Mouse (Mus musculus) embryonic facial prominence, embryonic 11.5 days (tissue): Measurements from ENCODE around the gene Cct2. TPM values are rescaled to one million over a fixed set of nuclear protein-coding genes. Genes with fewer than 3 reads are reported as not detected.
"Not testable (repeated sequence)": the region's sequence is repeated elsewhere in the genome, so short reads cannot be mapped to it uniquely, and the experiment has no call there.

ENCODE experiments used
- ATAC-seq: fragments of 200-750 bp; cut with Nextera tagmentation; replicated peaks from 2 replicates; pipeline ENCODE4 v1.8.0; 2017; ENCODE audit warnings: low read depth; ENCODE audit not compliant: insufficient number of reproducible peaks, low FRiP score, low TSS enrichment
- DNase-seq: peaks from one replicate; pipeline ENCODE4 v3.0.0-alpha.2; 2015; ENCODE audit warnings: low spot score
- H3K27ac ChIP-seq: fragments of 300-500 bp; sonication (generic); replicated peaks from 2 replicates; pipeline ENCODE4 v1.5.1; 2014; ENCODE audit warnings: mild to moderate bottlenecking, low read depth, low read length, control low read depth
- H3K27me3 ChIP-seq: fragments of 300-500 bp; sonication (generic); 2 replicates; pipeline ENCODE4 v1.6.1; 2014; ENCODE audit warnings: mild to moderate bottlenecking, low read length, moderate library complexity, mixed read lengths; ENCODE audit not compliant: control insufficient read depth, insufficient read depth
- H3K36me3 ChIP-seq: fragments of 300-500 bp; sonication (generic); replicated peaks from 2 replicates; pipeline ENCODE4 v1.6.1; 2014; ENCODE audit warnings: low read depth, mild to moderate bottlenecking, low read length, moderate library complexity, mixed read lengths; ENCODE audit not compliant: control insufficient read depth, insufficient read depth
- H3K4me1 ChIP-seq: fragments of 300-500 bp; sonication (generic); 2 replicates; pipeline ENCODE4 v1.6.1; 2014; ENCODE audit warnings: low read length, mixed read lengths; ENCODE audit not compliant: control insufficient read depth, insufficient read depth
- H3K4me2 ChIP-seq: fragments of 300-500 bp; sonication (generic); 2 replicates; pipeline ENCODE4 v1.6.1; 2014; ENCODE audit warnings: low read depth, mild to moderate bottlenecking, control low read depth, low read length, moderate library complexity
- H3K4me3 ChIP-seq: fragments of 300-500 bp; sonication (generic); 2 replicates; pipeline ENCODE4 v1.5.1; 2014; ENCODE audit warnings: low read depth, low read length, control low read depth
- H3K9ac ChIP-seq: fragments of 300-500 bp; sonication (generic); replicated peaks from 2 replicates; pipeline ENCODE4 v1.6.1; 2014; ENCODE audit warnings: mild to moderate bottlenecking, control low read depth, low read length
- H3K9me3 ChIP-seq: fragments of 300-500 bp; sonication (generic); replicated peaks from 2 replicates; pipeline ENCODE4 v1.6.1; 2016; ENCODE audit warnings: mild to moderate bottlenecking, low read length, inconsistent platforms, mixed read lengths; ENCODE audit not compliant: control insufficient read depth
- WGBS: fragments of 180-500 bp; shearing (Covaris S2); extraction: QIAGEN DNeasy Blood & Tissue Kit; methylation state at CpG from one replicate; pipeline ENCODE4 v1.1.7; 2014; 5-methylcytosine and 5-hydroxymethylcytosine counted together
- polyA plus RNA-seq: library from polyadenylated mRNA; unstranded; fragments of >200 nt; fragmentation: Nextera tagmentation; extraction: Ambion mirVana; gene quantifications from 2 replicates; pipeline ENCODE4 v1.2.1, GENCODE M21; 2014

Gene Cct2
- polyA plus RNA-seq, 1 experiment from 2014 or later = 384 TPM

- no peak within 1 kb of the TSS for H3K27ac ChIP-seq
- ATAC-seq (0 out of 2 replicates have a peak, but pooled peaks have one; percentile 31), DNase-seq (no peak)
- H3K4me1 ChIP-seq = no peaks in the 10 kb centered on the region
- H3K4me3 ChIP-seq = no peak within 1 kb of the TSS
- H3K9ac ChIP-seq = peak within 1 kb of the TSS; percentile 14
- 47% methylated on average over 40 of the region's 40 CpGs for WGBS
- H3K27me3 ChIP-seq = no peaks in the 10 kb centered on the region
- H3K9me3 ChIP-seq = no peaks in the 10 kb centered on the region
- peak within 1 kb of the TSS; percentile 5; the same call in 1 of the 2 replicates for H3K4me2 ChIP-seq
- H3K36me3 ChIP-seq = no peaks in the 10 kb centered on the region
These were observed 18.2 kb downstream of the Cct2 start, which contains the start of gene Lrrc10 for GRCm38 (mm10) chr10:117045175-117046056. TSS of gene Lrrc10 (plus strand) at chr10:117045341.

DNA sequence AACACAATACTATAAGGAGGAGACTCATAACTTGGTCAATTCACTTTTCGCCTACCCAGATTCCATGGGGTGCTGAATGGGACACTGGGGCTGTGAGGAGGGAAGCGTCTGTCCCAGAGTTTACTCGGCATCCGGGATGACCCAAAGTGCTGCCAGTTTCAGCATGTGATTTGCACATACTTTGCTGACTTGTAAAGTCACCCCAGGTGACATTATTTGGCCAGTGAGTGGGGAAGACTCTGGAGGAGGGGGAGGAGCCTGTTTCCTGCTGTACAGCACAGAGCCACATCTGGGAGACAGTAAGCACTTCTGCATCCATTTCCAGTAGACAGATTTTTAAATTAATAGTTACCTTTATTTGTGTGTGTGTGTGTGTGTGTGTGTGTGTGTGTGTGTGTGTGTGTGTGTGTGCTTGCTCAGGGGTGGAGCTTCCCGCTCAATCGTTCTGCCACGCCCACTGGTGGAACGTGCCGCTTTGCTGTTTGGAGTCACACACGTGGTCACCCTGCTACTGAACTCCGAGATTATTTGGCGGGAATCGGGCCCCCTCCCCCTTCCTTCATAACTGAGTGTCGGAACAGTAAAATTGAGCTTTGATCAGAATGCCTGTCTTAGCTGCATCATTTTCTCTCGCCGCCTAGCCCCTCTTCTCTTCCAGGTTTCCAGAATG lies 20.0 kb downstream of the Cct2 start:
- not testable (repeated sequence) for H3K27me3 ChIP-seq, H3K4me2 ChIP-seq, H3K27ac ChIP-seq, H3K4me3 ChIP-seq, ATAC-seq, H3K36me3 ChIP-seq, H3K9ac ChIP-seq, H3K9me3 ChIP-seq, H3K4me1 ChIP-seq, DNase-seq
- 69% methylated on average over 13 of the region's 16 CpGs for WGBS

DNA sequence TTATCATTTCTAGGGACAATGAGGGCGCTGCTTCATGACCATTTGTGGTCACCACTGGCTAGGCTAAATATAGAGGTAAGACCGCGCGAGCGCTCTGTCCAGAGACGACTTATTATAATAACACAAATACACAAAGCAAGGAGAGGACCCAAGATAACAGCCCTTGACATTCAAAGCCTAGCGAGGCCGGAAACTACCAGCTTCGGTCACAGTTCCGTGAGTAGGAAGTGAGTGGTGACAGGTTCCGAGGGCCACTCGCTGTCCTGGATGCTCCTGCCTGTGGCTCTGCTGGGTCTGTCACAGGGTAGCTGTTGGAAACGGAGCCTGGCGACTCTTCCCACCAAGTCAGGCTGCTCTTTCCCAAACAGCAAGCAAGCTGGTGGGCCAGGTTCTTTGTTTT lies 21.3 kb downstream of the Cct2 start:
- no peak overlapping the region for H3K27ac ChIP-seq
- no peaks in the 10 kb centered on the region for H3K4me1 ChIP-seq
- H3K9me3 ChIP-seq = no peaks in the 10 kb centered on the region
- no peak overlapping the region for H3K4me2 ChIP-seq
- no peak overlapping the region for H3K9ac ChIP-seq
- H3K27me3 ChIP-seq = no peaks in the 10 kb centered on the region
- ATAC-seq (no peak), DNase-seq (no peak)
- no peak overlapping the region for H3K4me3 ChIP-seq
- no peaks in the 10 kb centered on the region for H3K36me3 ChIP-seq
- 85% methylated on average over 14 of the region's 14 CpGs for WGBS

- H3K27ac ChIP-seq = no peak overlapping the region
- H3K36me3 ChIP-seq = no peaks in the 10 kb centered on the region
- no peaks in the 10 kb centered on the region for H3K4me1 ChIP-seq
- WGBS = 70% methylated on average over 6 of the region's 6 CpGs
- no peaks in the 10 kb centered on the region for H3K9me3 ChIP-seq
- ATAC-seq = no peak
- no peak overlapping the region for H3K4me2 ChIP-seq
- no peak overlapping the region for H3K9ac ChIP-seq
- no peak overlapping the region for H3K4me3 ChIP-seq
- DNase-seq = peak; percentile 61
- H3K27me3 ChIP-seq = no peaks in the 10 kb centered on the region
These were observed 23.3 kb downstream of the Cct2 start for GRCm38 (mm10) chr10:117040355-117040754.

- 21% methylated on average over 8 of the region's 8 CpGs for WGBS
- no peak overlapping the region for H3K9ac ChIP-seq
- no peak overlapping the region for H3K4me3 ChIP-seq
- no peak overlapping the region for H3K4me2 ChIP-seq
- H3K9me3 ChIP-seq = no peaks in the 10 kb centered on the region
- DNase-seq = peak; percentile 91
- H3K4me1 ChIP-seq = no peaks in the 10 kb centered on the region
- no peaks in the 10 kb centered on the region for H3K27me3 ChIP-seq
- no peak overlapping the region for H3K27ac ChIP-seq
- no peaks in the 10 kb centered on the region for H3K36me3 ChIP-seq
- ATAC-seq = no peak
These were observed 29.8 kb downstream of the Cct2 start for GRCm38 (mm10) chr10:117033785-117034184.

GRCm38 (mm10) chr10:117031160-117031559 lies 32.5 kb downstream of the Cct2 start:
- Histone ChIP-seq H3K9ac (no peak overlapping the region), H3K27ac (no peak overlapping the region), H3K9me3 (no peaks in the 10 kb centered on the region), H3K4me2 (no peak overlapping the region), H3K36me3 (no peaks in the 10 kb centered on the region), H3K4me1 (no peaks in the 10 kb centered on the region), H3K4me3 (no peak overlapping the region), H3K27me3 (no peaks in the 10 kb centered on the region)
- no peak for DNase-seq
- no peak for ATAC-seq
- WGBS = 92% methylated on average over 3 of the region's 3 CpGs

DNA sequence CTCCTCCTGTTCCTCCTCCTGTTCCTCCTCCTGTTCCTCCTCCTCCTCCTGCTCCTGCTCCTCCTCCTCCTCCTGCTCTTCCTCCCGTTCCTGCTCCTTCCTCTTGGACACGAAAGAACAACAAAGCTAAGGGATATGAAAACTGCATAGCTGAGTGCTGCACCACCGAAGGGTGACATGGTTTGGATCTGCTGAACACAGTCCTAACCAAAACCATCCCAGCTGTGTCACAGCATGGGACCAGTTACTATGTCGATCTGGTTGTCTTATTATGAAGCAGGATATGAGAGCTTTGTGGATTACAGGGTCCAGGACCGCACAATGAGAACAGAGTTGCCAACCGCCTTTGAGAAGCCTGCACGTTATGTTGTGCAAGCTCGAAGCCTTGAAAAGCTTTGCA lies 37.4 kb downstream of the Cct2 start:
- H3K9ac ChIP-seq = no peak overlapping the region
- ATAC-seq (no peak), DNase-seq (no peak)
- no peak overlapping the region for H3K4me2 ChIP-seq
- no peaks in the 10 kb centered on the region for H3K36me3 ChIP-seq
- no peak overlapping the region for H3K27ac ChIP-seq
- peaks cover 3% of the 10 kb centered on the region; the same call in 1 of the 2 replicates for H3K4me1 ChIP-seq
- H3K9me3 ChIP-seq = no peaks in the 10 kb centered on the region
- 80% methylated on average over 8 of the region's 8 CpGs for WGBS
- H3K27me3 ChIP-seq = no peaks in the 10 kb centered on the region
- no peak overlapping the region for H3K4me3 ChIP-seq

DNA sequence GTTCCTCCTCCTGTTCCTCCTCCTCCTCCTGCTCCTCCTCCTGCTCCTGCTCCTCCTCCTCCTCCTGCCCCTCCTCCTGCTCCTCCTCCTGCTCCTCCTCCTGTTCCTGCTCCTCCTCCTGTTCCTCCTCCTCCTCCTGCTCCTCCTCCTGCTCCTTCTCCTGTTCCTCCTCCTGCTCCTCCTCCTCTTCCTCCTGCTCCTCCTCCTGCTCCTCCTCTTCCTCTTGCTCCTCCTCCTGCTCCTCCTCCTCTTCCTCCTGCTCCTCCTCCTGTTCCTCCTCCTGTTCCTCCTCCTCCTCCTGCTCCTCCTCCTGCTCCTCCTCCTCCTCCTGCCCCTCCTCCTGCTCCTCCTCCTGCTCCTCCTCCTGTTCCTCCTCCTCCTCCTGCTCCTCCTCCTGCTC lies 37.8 kb downstream of the Cct2 start:
- not testable (repeated sequence) for H3K27me3 ChIP-seq

More for the DNA sequence above, 37.8 kb downstream of the Cct2 start:
- not testable (repeated sequence) for H3K4me3 ChIP-seq, H3K4me1 ChIP-seq, H3K36me3 ChIP-seq, DNase-seq, ATAC-seq, H3K27ac ChIP-seq, H3K9ac ChIP-seq, H3K9me3 ChIP-seq, H3K4me2 ChIP-seq
